Mouse (Mus musculus) heart, adult 8-10 months (tissue): ENCODE measurements around the gene Ptpn11. TPM values are rescaled to one million over a fixed set of nuclear protein-coding genes. Genes with fewer than 3 reads are reported as not detected.
"Not testable (repeated sequence)": the region's sequence is repeated elsewhere in the genome, so short reads cannot be mapped to it uniquely, and the experiment has no call there.

Experiments used
- DNase-seq: peaks from one replicate; pipeline ENCODE4 v3.0.0; 2022; ENCODE audit warnings: low spot score
- total RNA-seq, 4 experiments: library from RNA; stranded (reverse); gene quantifications; 2 replicates each; pipeline ENCODE4 v1.2.4; 2022

The Ptpn11 gene
- total RNA-seq, 4 experiments from 2014 or later, result 163 to 187 (median 182) TPM

GRCm38 (mm10) chr5:121215380-121216125 is 24.4 kb upstream of the Ptpn11 start:
- peak; percentile 38 for DNase-seq

- no peak for DNase-seq
Observed at GRCm38 (mm10) chr5:121214707-121215106, 23.5 kb upstream of the Ptpn11 start.

DNA sequence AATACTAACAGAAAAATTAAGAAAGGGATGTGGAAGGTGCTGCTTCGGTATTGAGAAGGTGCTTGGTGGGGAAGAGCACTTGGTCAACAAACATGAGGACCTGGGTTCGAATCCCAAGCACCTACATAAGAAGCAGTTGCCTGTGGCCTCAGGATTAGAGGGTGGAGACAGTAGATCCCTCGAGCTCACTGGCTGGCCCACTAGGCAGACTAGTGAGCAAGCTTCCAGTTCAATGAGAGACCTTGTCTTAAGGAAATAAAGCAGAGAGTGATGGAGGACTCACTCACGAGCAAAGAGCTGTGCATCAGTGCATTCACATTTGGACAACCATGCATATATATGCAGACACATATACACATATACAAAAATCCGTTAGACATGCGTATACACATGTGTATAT is 20.9 kb upstream of the Ptpn11 start:
- DNase-seq, result no peak

GRCm38 (mm10) chr5:121210601-121210924 is 19.4 kb upstream of the Ptpn11 start:
- DNase-seq, result no peak

- no peak for DNase-seq
Observed at GRCm38 (mm10) chr5:121209755-121210600, 18.8 kb upstream of the Ptpn11 start.

GRCm38 (mm10) chr5:121206984-121207383 is 15.8 kb upstream of the Ptpn11 start:
- no peak for DNase-seq

DNA sequence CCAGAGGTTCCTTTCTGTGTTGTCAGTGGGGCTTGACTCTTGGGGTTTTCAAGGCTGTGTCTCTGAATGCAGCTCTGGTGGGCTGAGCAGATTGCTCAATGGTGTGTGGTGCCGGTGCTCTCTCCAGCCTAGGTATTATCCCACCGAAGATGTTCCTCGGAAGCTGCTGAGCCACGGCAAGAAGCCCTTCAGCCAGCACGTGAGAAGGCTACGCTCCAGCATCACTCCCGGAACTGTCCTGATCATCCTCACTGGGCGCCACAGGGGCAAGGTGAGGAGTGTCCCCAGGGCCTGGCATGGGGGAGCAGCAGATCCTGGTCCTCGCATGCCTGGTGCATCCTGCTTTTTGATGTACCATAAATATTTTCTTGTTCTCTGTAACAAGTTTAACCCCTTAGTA is 15.3 kb upstream of the Ptpn11 start:
- DNase-seq, result no peak

DNA sequence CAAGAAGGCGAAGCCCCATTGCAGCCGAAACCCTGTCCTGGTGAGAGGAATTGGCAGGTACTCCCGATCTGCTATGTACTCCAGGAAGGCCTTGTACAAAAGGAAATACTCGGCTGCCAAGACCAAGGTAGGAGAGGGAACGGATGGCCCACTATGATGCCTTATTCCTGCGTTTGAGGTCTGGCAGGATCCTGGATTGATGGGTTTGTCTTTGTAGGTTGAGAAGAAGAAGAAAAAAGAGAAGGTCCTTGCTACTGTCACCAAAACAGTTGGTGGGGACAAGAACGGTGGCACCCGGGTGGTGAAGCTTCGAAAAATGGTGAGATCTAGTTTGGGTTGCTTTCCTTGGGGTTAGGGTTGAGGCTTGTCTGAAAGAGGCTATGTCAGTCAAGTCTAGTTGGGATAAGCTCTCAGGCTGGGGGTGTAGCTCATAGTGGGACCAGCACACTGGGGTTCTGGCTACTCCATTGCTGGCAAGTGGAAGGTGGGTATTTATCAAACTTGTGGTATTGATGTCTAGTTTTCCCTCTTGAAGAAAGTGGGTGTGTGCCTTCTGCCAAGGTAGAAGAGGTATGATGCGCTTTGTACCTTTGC is 14.4 kb upstream of the Ptpn11 start:
- not testable (repeated sequence) for DNase-seq

DNA sequence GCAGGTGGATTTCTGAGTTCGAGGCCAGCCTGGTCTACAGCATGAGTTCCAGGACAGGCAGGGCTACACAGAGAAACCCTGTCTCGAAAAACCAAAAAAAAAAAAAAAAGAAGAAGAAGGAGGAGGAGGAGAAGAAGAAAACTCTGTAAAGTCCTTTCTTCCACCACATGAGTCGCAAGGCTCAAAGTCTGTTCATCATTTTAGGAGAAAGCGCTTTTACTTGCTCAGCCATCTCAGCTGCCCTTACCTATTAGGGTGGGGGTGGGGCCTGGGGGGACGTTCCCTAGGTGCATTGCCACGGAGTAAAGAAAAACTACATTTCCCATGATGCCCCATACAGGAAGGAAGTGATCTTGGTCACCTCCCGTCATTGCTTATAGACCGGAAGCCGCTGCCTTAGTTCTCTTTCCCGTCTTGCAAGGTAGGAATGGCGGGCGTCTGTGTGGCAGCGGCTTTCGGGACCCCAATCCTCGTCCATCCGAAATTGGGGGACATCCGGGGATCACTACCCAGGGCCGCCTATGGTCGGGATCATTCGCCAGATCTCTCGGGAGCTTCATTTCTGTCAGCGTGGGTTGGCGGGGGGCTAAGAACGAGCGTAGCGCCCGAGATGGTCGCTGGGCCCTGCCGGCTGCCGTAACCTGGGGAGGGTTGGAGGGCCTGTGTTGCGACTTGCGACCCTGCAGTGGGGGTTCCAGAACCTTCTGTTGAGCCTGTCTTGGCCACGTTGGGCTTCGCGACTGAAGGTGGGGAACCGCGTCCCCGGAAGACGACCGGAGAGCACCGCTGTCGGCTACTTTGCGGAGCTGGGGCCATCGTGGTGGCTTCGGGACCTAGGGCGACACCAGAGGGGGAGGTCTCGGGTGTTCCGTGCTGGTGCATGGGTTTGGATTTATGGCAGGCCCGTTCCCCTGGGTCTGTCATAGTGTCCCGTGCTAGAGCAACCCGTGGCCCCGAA is 13.2 kb upstream of the Ptpn11 start, which contains the start of gene Rpl6:
Gene Rpl6 (plus strand): TSS at position 350 of the 958 bp plus-strand sequence.
- peak; percentile 87 for DNase-seq

DNA sequence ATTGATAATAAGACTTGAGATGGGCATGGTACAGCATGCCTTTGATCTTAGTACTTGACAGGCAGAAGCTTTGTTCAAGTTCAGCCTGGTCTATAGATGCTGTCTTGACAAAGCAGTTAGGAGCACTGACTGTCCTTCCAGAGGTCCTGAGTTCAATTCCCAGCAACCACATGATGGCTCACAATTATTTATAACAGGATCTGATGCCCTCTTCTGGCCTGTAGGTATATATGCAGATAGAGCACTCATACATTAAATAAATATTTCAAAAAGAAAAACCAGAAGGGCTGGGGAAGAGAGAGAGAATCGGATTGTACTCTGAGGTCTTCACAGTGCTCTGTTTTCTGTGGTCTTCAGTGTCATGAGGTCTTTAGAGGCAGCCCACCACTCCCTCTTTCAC is 11.3 kb upstream of the Ptpn11 start:
- DNase-seq, result no peak

- DNase-seq, result peak; percentile 63
Observed at GRCm38 (mm10) chr5:121201739-121202138, 10.5 kb upstream of the Ptpn11 start.

DNA sequence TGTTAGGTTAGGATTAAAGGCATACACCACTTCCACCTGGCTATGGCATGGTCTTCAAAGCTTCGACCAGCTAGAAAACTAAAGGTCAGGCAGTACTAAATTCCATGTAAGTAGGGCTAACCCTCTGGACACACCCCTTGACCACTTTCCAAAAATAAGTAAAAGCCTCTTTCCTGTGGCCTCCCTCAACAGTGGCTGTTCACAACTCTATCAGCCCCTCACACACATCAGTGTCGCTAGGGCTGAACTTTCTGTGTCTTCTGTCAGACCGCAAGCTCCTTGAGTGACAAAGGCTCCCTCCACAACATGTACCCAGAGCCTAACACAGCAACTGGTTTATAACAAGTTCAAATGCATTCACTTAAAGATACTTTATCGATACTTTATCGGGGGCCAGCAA is 7.2 kb upstream of the Ptpn11 start:
- DNase-seq, result no peak

DNA sequence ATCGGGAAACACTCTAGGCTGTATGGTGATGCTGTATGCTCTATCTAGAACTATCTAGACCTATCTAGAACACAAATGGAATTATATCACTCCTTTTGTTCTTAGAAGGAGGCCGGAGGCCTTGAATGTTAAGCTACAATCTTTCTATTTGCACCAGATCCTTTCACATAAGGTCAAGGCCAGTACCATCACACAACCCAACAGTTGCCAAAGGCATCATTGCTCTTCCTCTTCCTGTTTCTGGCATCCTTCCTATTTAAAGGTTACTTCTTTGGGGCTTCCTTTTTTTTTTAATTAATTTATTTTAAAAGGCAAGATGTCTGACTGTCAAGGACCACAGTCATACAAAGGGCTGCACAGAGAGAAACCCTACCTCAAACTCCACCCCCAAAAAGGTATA is 6.1 kb upstream of the Ptpn11 start:
- DNase-seq, result no peak

- DNase-seq, result no peak
Observed at GRCm38 (mm10) chr5:121196764-121197163, 5.6 kb upstream of the Ptpn11 start.

DNA sequence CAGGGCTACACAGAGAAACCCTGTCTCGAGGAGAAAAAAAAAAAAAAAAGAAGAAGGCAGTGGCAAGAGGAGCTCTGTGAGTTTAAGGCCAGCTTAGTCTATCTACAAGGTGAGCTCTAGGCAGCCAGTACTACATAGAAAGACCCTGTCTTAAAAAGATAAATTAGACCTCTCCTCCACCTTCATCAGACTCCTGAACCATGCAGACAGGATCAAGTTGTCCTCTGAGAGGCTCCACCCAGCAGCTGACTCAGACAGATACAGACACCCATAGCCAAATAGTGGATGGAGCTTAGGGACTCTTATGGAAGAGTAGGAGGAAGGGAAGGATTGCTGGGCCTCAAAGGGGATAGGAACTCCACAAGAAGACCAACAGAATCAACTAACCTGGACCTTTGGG is 3.0 kb upstream of the Ptpn11 start:
- no peak for DNase-seq

DNA sequence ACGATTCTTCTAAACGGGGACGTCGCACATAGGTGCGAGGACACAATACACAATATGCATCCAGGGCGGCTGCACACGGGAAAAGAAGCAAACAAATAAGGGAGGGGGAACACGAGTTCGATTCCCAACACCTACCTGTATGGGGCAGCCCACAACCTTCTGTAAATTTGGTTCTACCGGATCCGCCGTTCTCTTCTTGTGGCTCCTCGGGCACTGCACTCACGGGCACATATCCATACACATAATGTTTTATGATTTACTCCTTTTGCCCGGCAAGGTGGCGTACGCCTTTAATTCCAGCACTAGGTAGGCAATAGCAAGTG is 348 bp upstream of the Ptpn11 start:
- no peak for DNase-seq

GRCm38 (mm10) chr5:121190210-121190835 is 874 bp downstream of the Ptpn11 start:
- DNase-seq, result no peak

- DNase-seq, result no peak
Observed at GRCm38 (mm10) chr5:121189182-121189581, 2.0 kb downstream of the Ptpn11 start.

GRCm38 (mm10) chr5:121188265-121188664 is 2.9 kb downstream of the Ptpn11 start:
- DNase-seq, result no peak

- peak; percentile 72 for DNase-seq
Observed at GRCm38 (mm10) chr5:121187580-121188001, 3.6 kb downstream of the Ptpn11 start.

DNA sequence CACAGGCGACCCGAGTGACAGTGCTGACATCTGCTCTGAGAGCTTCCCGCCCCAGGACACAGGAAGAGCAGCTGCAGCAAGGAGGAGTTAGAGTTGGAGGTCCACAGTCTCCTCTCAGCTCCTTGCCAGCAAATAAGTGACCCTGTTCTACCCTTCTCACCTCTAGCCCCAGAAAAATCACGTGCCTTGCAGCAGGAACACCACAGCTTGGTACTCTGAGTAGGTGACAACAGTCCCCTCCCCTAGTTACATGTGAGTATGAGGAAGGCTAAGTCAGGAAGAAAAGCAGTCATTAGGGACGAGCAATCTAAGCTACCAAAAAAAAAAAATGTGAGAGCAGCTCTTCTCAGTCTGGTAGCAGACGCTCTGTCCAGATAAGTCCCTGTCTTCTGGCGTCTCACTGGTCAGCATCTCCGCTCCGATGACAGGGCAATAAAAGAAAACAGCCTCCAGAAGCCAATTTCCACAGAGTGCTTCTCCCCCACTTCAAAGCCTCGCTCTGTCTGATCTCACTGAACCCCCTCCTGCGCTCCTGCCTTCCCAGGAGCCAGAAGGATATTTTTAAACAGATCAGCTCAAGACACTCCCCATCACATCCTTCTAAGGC is 6.1 kb downstream of the Ptpn11 start:
- DNase-seq, result no peak
